Mouse (Mus musculus) bone marrow, adult 2 months (tissue): Measurements from ENCODE around the gene Srpx. TPM values are rescaled to one million over a fixed set of nuclear protein-coding genes. Genes with fewer than 3 reads are reported as not detected.

ENCODE experiments used
- H3K27ac ChIP-seq: fragments of 200-500 bp; 2 replicates; pipeline ENCODE4 v1.5.1; 2012; ENCODE audit warnings: low read depth, mild to moderate bottlenecking, control low read depth, inconsistent platforms, low read length; ENCODE audit not compliant: control insufficient read depth, poor library complexity, insufficient read depth
- H3K4me1 ChIP-seq: fragments of 200-500 bp; 2 replicates; pipeline ENCODE4 v1.6.1; 2011; ENCODE audit warnings: low read length; ENCODE audit not compliant: control insufficient read depth, insufficient read depth
- H3K4me3 ChIP-seq: fragments of 200-500 bp; replicated peaks from 2 replicates; pipeline ENCODE3; 2011; ENCODE audit warnings: mild to moderate bottlenecking, low read depth, low read length, control low read depth; ENCODE audit not compliant: control insufficient read depth
- CTCF ChIP-seq: fragments of 200-500 bp; IDR thresholded peaks from 2 replicates; pipeline ENCODE4 v1.5.1; 2011; ENCODE audit warnings: low read length, control low read depth; ENCODE audit not compliant: control insufficient read depth, insufficient read depth
- POLR2A ChIP-seq: fragments of 200-500 bp; IDR thresholded peaks from 2 replicates; pipeline ENCODE4 v1.6.1; 2011; ENCODE audit warnings: low read depth, mild to moderate bottlenecking, control low read depth, low read length, borderline replicate concordance; ENCODE audit not compliant: control insufficient read depth
- WGBS: fragments of 180-500 bp; shearing (Covaris S2); methylation state at CpG from one replicate; pipeline ENCODE4 v1.1.7; 2018; 5-methylcytosine and 5-hydroxymethylcytosine counted together
- polyA plus RNA-seq: library from polyadenylated mRNA; stranded (reverse); fragments of >200 nt; gene quantifications from 2 replicates; pipeline ENCODE4 v1.2.4, GENCODE M21; 2011; ENCODE audit warnings: low replicate concordance; ENCODE audit not compliant: missing spikeins, insufficient read depth, insufficient read length

Srpx gene
- polyA plus RNA-seq, 1 experiment: 3.5 TPM

DNA sequence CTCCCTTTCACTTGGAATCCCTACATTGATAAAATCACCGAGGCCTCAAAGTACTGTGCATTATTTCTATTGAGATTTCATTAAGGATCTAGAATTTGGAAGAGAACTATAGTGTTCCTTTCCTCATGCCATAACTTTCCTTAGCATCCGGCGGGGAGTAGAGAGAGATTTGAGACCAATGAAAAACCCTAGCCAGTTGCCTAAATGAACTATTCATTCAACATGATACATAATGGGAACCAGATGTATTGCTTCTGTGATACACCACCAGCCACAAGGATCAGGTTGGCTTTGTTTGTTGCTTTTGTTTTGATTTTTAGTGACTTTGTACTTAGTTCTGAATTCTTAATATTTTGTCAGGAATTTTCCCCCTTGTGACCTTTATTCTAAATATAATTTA, 37.1 kb downstream of the Srpx start:
- Histone ChIP-seq H3K4me3 (no peak overlapping the region), H3K4me1 (no peaks in the 10 kb centered on the region), H3K27ac (no peak overlapping the region)
- 72% methylated on average over 3 of the region's 3 CpGs for WGBS
- TF ChIP-seq POLR2A (no peak), CTCF (no peak)

DNA sequence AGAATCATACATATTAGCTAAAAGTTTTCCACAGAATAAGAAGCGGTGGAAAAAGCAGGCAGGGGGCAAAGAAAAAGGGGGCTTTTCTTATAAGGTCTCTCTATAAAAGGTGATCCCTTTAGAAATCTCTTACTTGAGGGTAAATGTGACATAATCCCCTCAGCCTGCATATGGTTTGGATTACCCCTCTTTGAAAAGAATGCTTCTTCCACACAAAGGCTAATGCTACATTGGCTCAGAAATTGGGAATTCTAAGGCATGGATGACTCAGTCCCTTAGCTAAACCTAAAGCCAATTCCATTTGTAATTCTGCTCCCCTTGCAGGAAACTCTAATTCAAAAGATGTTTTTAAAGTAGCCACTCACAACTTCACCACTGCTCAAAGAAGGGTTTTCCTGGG, 37.5 kb downstream of the Srpx start:
- WGBS: 79% methylated on average over 1 of the region's 1 CpGs
- no peak overlapping the region for H3K4me3 ChIP-seq
- no peak for TF ChIP-seq POLR2A
- TF ChIP-seq CTCF: no peak
- no peaks in the 10 kb centered on the region for H3K4me1 ChIP-seq
- H3K27ac ChIP-seq: no peak overlapping the region

DNA sequence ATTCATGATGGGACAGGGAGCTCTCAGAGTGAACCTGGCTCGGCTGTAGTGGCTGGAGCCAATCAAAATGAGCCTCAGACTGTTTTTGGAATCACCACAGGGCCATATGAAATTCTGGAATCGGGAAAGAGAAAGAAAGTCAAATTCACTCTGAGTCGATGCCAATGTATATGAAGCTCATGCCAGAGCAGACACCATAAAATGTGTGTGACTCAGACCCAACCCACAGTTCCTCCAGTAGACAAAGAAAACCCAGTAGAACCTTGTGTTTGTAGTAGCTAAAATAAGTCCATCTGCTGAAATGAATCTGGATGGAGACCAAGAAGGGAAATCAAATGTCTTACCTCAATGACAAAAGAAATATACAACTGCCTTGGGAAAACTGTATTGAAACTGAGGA, 43.5 kb downstream of the Srpx start:
- TF ChIP-seq POLR2A: no peak
- no peak for TF ChIP-seq CTCF
- no peak overlapping the region for H3K27ac ChIP-seq
- H3K4me1 ChIP-seq: no peaks in the 10 kb centered on the region
- WGBS: 68% methylated on average over 3 of the region's 3 CpGs
- no peak overlapping the region for H3K4me3 ChIP-seq

DNA sequence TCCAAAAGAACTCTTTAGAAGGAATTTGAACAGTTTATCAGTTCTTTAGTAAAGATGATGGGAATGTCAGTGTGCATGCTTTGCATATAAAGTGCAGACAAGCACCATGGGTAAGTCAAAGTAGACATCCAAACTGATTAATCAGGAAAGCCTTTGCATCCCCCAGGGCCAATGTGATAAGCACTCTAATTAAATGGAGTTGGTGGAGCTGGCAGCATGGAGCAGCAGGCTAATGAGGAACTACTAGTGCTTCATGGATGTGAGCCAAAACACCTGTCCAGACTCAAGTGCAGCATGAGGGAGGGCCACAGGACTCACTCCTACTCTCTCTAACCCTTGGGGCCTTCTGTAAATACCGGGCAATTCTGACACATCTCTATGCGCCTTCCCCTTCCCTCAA, 46.0 kb downstream of the Srpx start:
- Histone ChIP-seq H3K4me3 (no peak overlapping the region), H3K27ac (no peak overlapping the region), H3K4me1 (no peaks in the 10 kb centered on the region)
- WGBS: 67% methylated on average over 2 of the region's 2 CpGs
- no peak for TF ChIP-seq POLR2A
- no peak for TF ChIP-seq CTCF

DNA sequence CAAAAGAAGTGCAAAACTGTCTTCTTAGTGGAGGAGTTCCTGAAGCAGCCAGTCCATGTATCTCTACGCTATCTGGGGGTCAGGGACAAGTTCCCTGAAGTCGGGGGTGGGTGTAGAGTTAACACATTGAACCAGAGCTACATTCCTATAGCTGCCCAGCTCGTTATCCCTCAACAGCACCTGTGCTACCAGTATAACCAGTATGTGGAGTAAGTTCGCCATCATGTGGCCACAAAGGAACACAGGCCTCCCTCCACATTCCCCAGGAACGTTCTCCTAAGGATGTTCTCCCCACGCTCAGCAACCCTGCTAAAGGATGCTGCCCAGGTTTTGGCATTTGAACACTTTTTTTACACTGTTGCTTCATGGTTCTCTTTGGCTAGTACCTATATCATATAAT, 46.8 kb downstream of the Srpx start:
- H3K4me3 ChIP-seq: no peak overlapping the region
- no peaks in the 10 kb centered on the region for H3K4me1 ChIP-seq
- no peak for TF ChIP-seq POLR2A
- TF ChIP-seq CTCF: no peak
- 31% methylated on average over 6 of the region's 6 CpGs for WGBS
- no peak overlapping the region for H3K27ac ChIP-seq

DNA sequence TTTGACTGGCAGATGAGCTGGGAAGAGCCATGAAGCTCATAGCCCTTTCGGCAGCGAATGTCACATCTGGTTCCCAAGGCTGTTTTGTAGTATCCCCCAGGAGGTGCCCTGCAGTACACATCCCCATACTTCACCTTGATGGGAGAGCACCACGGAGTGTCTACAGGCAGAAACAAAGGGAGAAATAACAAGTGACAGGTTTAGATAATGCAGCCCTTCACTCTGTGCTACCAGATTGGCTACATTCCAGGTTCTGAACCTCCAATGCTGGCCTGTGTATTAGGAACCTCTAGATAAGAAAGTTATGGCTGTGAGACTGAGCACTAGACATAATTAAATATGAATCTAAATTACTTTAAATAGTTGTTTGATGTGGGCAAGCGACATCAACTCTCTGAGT, 48.1 kb downstream of the Srpx start:
- no peak overlapping the region for H3K27ac ChIP-seq
- no peak for TF ChIP-seq POLR2A
- TF ChIP-seq CTCF: no peak
- WGBS: 70% methylated on average over 4 of the region's 4 CpGs
- no peak overlapping the region for H3K4me3 ChIP-seq
- no peaks in the 10 kb centered on the region for H3K4me1 ChIP-seq

DNA sequence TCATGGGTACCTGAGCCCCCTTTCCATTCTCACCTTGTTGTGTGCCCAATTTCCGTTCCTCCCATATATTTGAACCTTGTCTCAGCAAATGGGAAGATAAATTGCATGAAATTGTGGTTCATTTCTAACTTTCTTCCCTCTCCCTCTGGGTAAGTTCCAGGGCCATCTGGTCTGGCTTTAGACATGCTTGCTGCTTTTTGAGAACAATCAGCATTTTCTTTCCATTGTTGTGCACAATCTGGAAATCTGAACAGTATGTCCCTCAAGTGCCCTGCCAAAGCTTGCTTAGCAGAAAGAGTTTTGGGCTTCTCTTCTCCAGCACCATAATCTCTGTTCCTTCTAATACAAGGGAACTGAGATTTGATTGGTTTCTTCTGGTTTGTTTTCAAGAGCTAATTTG, 53.7 kb downstream of the Srpx start:
- H3K4me1 ChIP-seq: no peaks in the 10 kb centered on the region
- no peak overlapping the region for H3K4me3 ChIP-seq
- no peak for TF ChIP-seq CTCF
- TF ChIP-seq POLR2A: no peak
- WGBS: 62% methylated on average over 1 of the region's 1 CpGs
- no peak overlapping the region for H3K27ac ChIP-seq

DNA sequence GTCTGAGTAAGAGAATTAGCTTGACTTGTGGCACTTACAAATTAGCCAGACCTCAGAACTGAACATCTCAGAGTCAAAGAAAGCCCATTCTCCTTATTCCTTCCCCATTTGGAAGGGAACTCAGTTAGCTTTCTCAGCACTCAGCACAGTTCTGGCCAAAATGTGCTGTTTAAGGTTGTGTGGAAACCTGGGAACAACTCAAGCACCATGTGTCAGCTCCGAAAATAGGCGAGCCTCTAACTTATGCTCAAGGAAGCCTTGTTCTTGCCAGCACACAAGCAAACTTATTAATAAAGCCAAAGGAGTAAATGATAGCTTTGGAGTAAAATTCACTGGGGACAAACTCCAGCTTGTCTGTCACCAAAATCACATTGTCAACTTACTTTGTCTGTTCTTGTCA, 54.1 kb downstream of the Srpx start:
- TF ChIP-seq POLR2A (no peak), CTCF (no peak)
- H3K4me1 ChIP-seq: no peaks in the 10 kb centered on the region
- WGBS: 67% methylated on average over 2 of the region's 2 CpGs
- H3K4me3 ChIP-seq: no peak overlapping the region
- no peak overlapping the region for H3K27ac ChIP-seq

DNA sequence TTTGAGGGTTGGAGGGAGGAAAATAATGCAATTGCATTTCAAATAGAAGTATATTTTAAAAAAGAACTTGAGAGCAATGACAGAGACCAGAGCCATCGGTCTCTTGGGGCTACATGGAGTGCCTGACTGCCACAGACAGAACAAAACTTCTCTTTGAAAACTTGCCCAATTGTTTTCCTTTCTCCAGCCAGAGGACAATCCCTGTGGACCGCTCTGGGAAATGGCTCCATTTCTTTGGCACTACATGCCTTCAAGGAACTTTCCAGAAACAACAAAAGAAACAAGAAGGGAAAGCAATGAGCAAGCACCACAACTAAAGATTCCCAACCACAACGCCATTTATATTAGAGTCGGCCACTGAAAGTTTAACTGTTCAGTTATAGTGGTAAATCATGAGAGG, 55.3 kb downstream of the Srpx start:
- no peak for TF ChIP-seq CTCF
- no peak for TF ChIP-seq POLR2A
- Histone ChIP-seq H3K27ac (no peak overlapping the region), H3K4me3 (no peak overlapping the region), H3K4me1 (no peaks in the 10 kb centered on the region)
- 83% methylated on average over 4 of the region's 4 CpGs for WGBS
